Comparison of ENCODE assay signal across 8 mouse cellular contexts in genomic region chr12:30912048-30912381, GRCm38 (mm10). TPM values are rescaled to one million over a fixed set of nuclear protein-coding genes. Genes with fewer than 3 reads are reported as not detected.
A peak's percentile ranks its signal among the peaks of the same experiment; 100 is the strongest.
DNase-seq lines count a peak whose midpoint lies in the region; ATAC-seq and TF ChIP-seq lines count a peak whose summit lies in the region.

No protein-coding gene starts in this region.

- TF ChIP-seq POLR2A in thymus, adult 2 months (IDR thresholded peaks at IDR 0.05; ENCODE audit: control insufficient read depth, extremely low read depth, insufficient read depth, low read length, poor library complexity): no peak

- ATAC-seq in embryonic facial prominence, embryonic 13.5 days (ENCODE audit: insufficient number of reproducible peaks, insufficient read depth, low FRiP score, low TSS enrichment, low read depth): peak; percentile 73
- ATAC-seq in heart, embryonic 15.5 days (replicated peaks; ENCODE audit: insufficient number of reproducible peaks, insufficient read depth, low FRiP score, low read depth): peak; percentile 53
- ATAC-seq in liver, embryonic 16.5 days (ENCODE audit: low read depth): peak; percentile 12
- peak; percentile 83 for ATAC-seq in neural tube, embryonic 13.5 days (ENCODE audit: low read depth)

- peak overlapping the region; percentile 58 for H3K4me3 ChIP-seq in embryonic facial prominence, embryonic 13.5 days
- H3K4me3 ChIP-seq in heart, embryonic 15.5 days: peak overlapping the region; percentile 74
- peak overlapping the region; percentile 80 for H3K4me3 ChIP-seq in liver, embryonic 16.5 days (ENCODE audit: low read depth, low read length)
- H3K4me3 ChIP-seq in neural tube, embryonic 13.5 days: peak overlapping the region; percentile 76
- H3K4me3 ChIP-seq in thymus, adult 2 months (ENCODE audit: control insufficient read depth, insufficient read depth, low read length): peak overlapping the region; percentile 87

- peak; percentile 48 for DNase-seq in CD4-positive helper T cell, adult 2 months (ENCODE audit: low read depth, low spot score)
- peak; percentile 38 to 41 for DNase-seq in adrenal gland, adult 18-20 months (ENCODE audit: low spot score in 2 of 2)
- DNase-seq in kidney, postnatal 14 days: peak; percentile 83
- peak; percentile 45 for DNase-seq in thymus, adult 2 months

- H3K9me3 ChIP-seq in embryonic facial prominence, embryonic 13.5 days: no peaks in the 10 kb centered on the region
- no peaks in the 10 kb centered on the region for H3K9me3 ChIP-seq in heart, embryonic 15.5 days (replicated peaks)
- H3K9me3 ChIP-seq in liver, embryonic 16.5 days (replicated peaks; ENCODE audit: control insufficient read depth, low read length): no peaks in the 10 kb centered on the region
- H3K9me3 ChIP-seq in neural tube, embryonic 13.5 days: no peaks in the 10 kb centered on the region

- H3K4me1 ChIP-seq in embryonic facial prominence, embryonic 13.5 days: peaks cover 21% of the 10 kb centered on the region
- H3K4me1 ChIP-seq in heart, embryonic 15.5 days (replicated peaks): peaks cover 7% of the 10 kb centered on the region
- H3K4me1 ChIP-seq in liver, embryonic 16.5 days (ENCODE audit: control insufficient read depth, low read depth, low read length): peaks cover 20% of the 10 kb centered on the region
- peaks cover 27% of the 10 kb centered on the region for H3K4me1 ChIP-seq in neural tube, embryonic 13.5 days (replicated peaks)
- H3K4me1 ChIP-seq in thymus, adult 2 months (replicated peaks; ENCODE audit: control insufficient read depth, insufficient read depth, low read length): peaks cover 13% of the 10 kb centered on the region

- under 1% methylated on average over 19 of the region's 19 CpGs for WGBS in embryonic facial prominence, embryonic 13.5 days
- WGBS in heart, embryonic 15.5 days: 1% methylated on average over 19 of the region's 19 CpGs
- WGBS in liver, embryonic 16.5 days (ENCODE audit: insufficient replicate concordance): under 1% methylated on average over 19 of the region's 19 CpGs
- 0% methylated on average over 19 of the region's 19 CpGs for WGBS in neural tube, embryonic 13.5 days
- 1% methylated on average over 19 of the region's 19 CpGs for WGBS in thymus, adult 2 months

- no peak for TF ChIP-seq CTCF in thymus, adult 2 months (IDR thresholded peaks at IDR 0.05; ENCODE audit: borderline replicate concordance, control insufficient read depth, extremely low read depth, insufficient read depth, low read length, poor library complexity)

- H3K27ac ChIP-seq in embryonic facial prominence, embryonic 13.5 days: no peak overlapping the region
- no peak overlapping the region for H3K27ac ChIP-seq in heart, embryonic 15.5 days
- H3K27ac ChIP-seq in liver, embryonic 16.5 days (ENCODE audit: low read length): peak overlapping the region; percentile 86
- H3K27ac ChIP-seq in neural tube, embryonic 13.5 days (replicated peaks): peak overlapping the region; percentile 30
- H3K27ac ChIP-seq in thymus, adult 2 months (ENCODE audit: control insufficient read depth, insufficient read depth, low read length): no peak overlapping the region

- H3K4me2 ChIP-seq in embryonic facial prominence, embryonic 13.5 days: peak overlapping the region; percentile 86
- peak overlapping the region; percentile 98 for H3K4me2 ChIP-seq in heart, embryonic 15.5 days
- peak overlapping the region; percentile 72 for H3K4me2 ChIP-seq in liver, embryonic 16.5 days (ENCODE audit: low read depth, low read length)
- H3K4me2 ChIP-seq in neural tube, embryonic 13.5 days: peak overlapping the region; percentile 80

- H3K27me3 ChIP-seq in embryonic facial prominence, embryonic 13.5 days: no peaks in the 10 kb centered on the region
- no peaks in the 10 kb centered on the region for H3K27me3 ChIP-seq in heart, embryonic 15.5 days
- H3K27me3 ChIP-seq in liver, embryonic 16.5 days (ENCODE audit: control insufficient read depth, insufficient read depth, low read depth, low read length): no peaks in the 10 kb centered on the region
- no peaks in the 10 kb centered on the region for H3K27me3 ChIP-seq in neural tube, embryonic 13.5 days
- H3K27me3 ChIP-seq in thymus, adult 2 months (ENCODE audit: control insufficient read depth, insufficient read depth, low read length): peaks cover 6% of the 10 kb centered on the region; the same call in 1 of the 2 replicates

- H3K36me3 ChIP-seq in embryonic facial prominence, embryonic 13.5 days: no peaks in the 10 kb centered on the region
- no peaks in the 10 kb centered on the region for H3K36me3 ChIP-seq in heart, embryonic 15.5 days
- H3K36me3 ChIP-seq in liver, embryonic 16.5 days (ENCODE audit: control insufficient read depth, insufficient read depth): no peaks in the 10 kb centered on the region
- no peaks in the 10 kb centered on the region for H3K36me3 ChIP-seq in neural tube, embryonic 13.5 days
- no peaks in the 10 kb centered on the region for H3K36me3 ChIP-seq in thymus, adult 2 months (ENCODE audit: control insufficient read depth, insufficient read depth, low read length)

- H3K9ac ChIP-seq in embryonic facial prominence, embryonic 13.5 days: peak overlapping the region; percentile 78
- peak overlapping the region; percentile 82 for H3K9ac ChIP-seq in heart, embryonic 15.5 days
- peak overlapping the region; percentile 87 for H3K9ac ChIP-seq in liver, embryonic 16.5 days (ENCODE audit: low read depth, low read length)
- H3K9ac ChIP-seq in neural tube, embryonic 13.5 days: peak overlapping the region; percentile 93

RNA-seq across cellular contexts. Expression of gene Sh3yl1, which starts 0.5 kb away (rescaled TPM):
- 1 to 10 TPM; 1.7 to 3.5 TPM for total RNA-seq in adrenal gland, adult 18-20 months (2021)
- polyA plus RNA-seq in embryonic facial prominence, embryonic 13.5 days (2015; fragmentation: Nextera tagmentation; extraction: Ambion mirVana): 16.7 and 18.6 TPM in 2 replicates
- 5.2 and 6.5 TPM in 2 replicates for polyA plus RNA-seq in heart, embryonic 15.5 days (2015; fragmentation: Nextera tagmentation; extraction: Ambion mirVana)
- 39.7 and 41.2 TPM in 2 replicates for polyA plus RNA-seq in liver, embryonic 16.5 days (2015; fragmentation: Nextera tagmentation; extraction: Ambion mirVana)
- polyA plus RNA-seq in neural tube, embryonic 13.5 days (2015; fragmentation: Nextera tagmentation; extraction: Ambion mirVana): 39.8 and 45.1 TPM in 2 replicates
- polyA plus RNA-seq in thymus, adult 2 months (2012; rRNA removed): 0.51 and 0.86 TPM in 2 replicates

RNA-seq across cellular contexts. Expression of gene Acp1, which starts 0.6 kb away (rescaled TPM):
- total RNA-seq in adrenal gland, adult 18-20 months (2021): 10 to 100 TPM; 48.9 to 54.4 TPM
- 154 and 159 TPM in 2 replicates for polyA plus RNA-seq in embryonic facial prominence, embryonic 13.5 days (2015; fragmentation: Nextera tagmentation; extraction: Ambion mirVana)
- 88.4 and 94.1 TPM in 2 replicates for polyA plus RNA-seq in heart, embryonic 15.5 days (2015; fragmentation: Nextera tagmentation; extraction: Ambion mirVana)
- 235 and 271 TPM in 2 replicates for polyA plus RNA-seq in liver, embryonic 16.5 days (2015; fragmentation: Nextera tagmentation; extraction: Ambion mirVana)
- polyA plus RNA-seq in neural tube, embryonic 13.5 days (2015; fragmentation: Nextera tagmentation; extraction: Ambion mirVana): 119 and 129 TPM in 2 replicates
- 6.7 and 11.1 TPM in 2 replicates for polyA plus RNA-seq in thymus, adult 2 months (2012; rRNA removed)

RNA-seq across cellular contexts. Expression of gene Alkal2, which starts 27.9 kb away (rescaled TPM):
- under 1 TPM; 0.53 to 0.77 TPM for total RNA-seq in adrenal gland, adult 18-20 months (2021)
- polyA plus RNA-seq in embryonic facial prominence, embryonic 13.5 days (2015; fragmentation: Nextera tagmentation; extraction: Ambion mirVana): 7.3 and 8.4 TPM in 2 replicates
- 0.13 and 0.28 TPM in 2 replicates for polyA plus RNA-seq in heart, embryonic 15.5 days (2015; fragmentation: Nextera tagmentation; extraction: Ambion mirVana)
- not detected in 2 replicates for polyA plus RNA-seq in liver, embryonic 16.5 days (2015; fragmentation: Nextera tagmentation; extraction: Ambion mirVana)
- polyA plus RNA-seq in neural tube, embryonic 13.5 days (2015; fragmentation: Nextera tagmentation; extraction: Ambion mirVana): 0.29 TPM in 1 of 2 replicates, not detected in the other
- 0.12 and 0.22 TPM in 2 replicates for polyA plus RNA-seq in thymus, adult 2 months (2012; rRNA removed)

Comparison
In these comparisons a context has a peak if more than half of its experiments do, and no peak if none do; other contexts are left out.
1. ATAC-seq: peak in every context shown above with its lines; median percentile 83 in neural tube, embryonic 13.5 days; 73 in embryonic facial prominence, embryonic 13.5 days; 53 in heart, embryonic 15.5 days; 12 in liver, embryonic 16.5 days.
2. H3K27ac ChIP-seq: peak in liver, embryonic 16.5 days (single experiment) and neural tube, embryonic 13.5 days (single experiment); none in embryonic facial prominence, embryonic 13.5 days (single experiment), heart, embryonic 15.5 days (single experiment) and thymus, adult 2 months (single experiment).
3. Peak in every context shown above with its lines, with median percentiles within 50 percentile points of each other: DNase-seq, H3K4me2 ChIP-seq, H3K4me3 ChIP-seq and H3K9ac ChIP-seq.